Mouse (Mus musculus) T-cell, adult 2 months (primary cell): ENCODE results near the gene Tbc1d15.

Source experiments
- DNase-seq: peaks from one replicate; pipeline ENCODE4 v3.0.0; 2022; ENCODE audit warnings: low spot score

Gene Tbc1d15

DNA sequence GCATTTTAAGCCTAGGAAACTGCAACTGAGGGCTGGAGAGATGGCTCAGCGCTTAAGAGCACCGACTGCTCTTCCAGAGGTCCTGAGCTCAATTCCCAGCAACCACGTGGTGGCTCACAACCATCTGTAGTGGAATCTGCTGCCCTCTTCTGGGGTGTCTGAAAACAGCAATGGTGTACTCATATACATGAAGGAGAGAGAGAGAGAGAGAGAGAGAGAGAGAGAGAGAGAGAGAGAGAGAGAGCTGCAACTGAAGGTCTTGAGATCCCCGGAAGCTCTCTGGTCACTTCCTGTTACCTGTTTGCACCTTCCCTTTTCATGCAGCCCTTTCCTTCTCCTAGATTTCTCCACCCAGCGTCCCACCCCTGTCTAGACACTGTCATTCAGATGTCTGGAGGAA, 91.0 kb downstream of the Tbc1d15 start:
- no peak for DNase-seq
